Mouse (Mus musculus): Measurements from ENCODE around the gene Osbpl2. TPM values are rescaled to one million over a fixed set of nuclear protein-coding genes. Genes with fewer than 3 reads are reported as not detected.

Gene Osbpl2
- polyA plus RNA-seq, 1 experiment from 2014 or later: 35.8 TPM

DNA sequence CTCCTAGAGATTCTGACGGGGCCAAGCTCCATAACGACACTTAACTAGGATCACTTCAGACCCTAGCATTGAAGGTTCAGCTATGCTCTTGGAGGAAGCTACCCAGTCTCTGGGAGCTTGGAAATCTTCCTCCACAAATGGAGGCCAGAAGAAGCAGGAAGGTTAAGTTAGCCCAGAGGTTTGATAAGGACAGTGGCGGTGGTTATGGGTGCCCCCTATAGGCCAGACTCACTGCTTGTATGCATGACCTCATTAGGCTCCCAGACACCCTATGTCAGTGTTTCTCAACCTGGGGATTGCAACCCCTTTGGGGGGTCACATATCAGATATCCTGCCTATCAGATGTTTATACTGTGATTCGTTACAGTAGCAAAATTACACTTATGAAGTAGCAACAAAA, 12.0 kb upstream of the Osbpl2 start:
- Histone ChIP-seq H3K4me3 (no peak overlapping the region), H3K9ac (no peak overlapping the region), H3K4me2 (no peak overlapping the region), H3K36me3 (no peaks in the 10 kb centered on the region), H3K9me3 (no peaks in the 10 kb centered on the region), H3K27me3 (peaks cover 47% of the 10 kb centered on the region), H3K27ac (no peak overlapping the region), H3K4me1 (peaks cover 20% of the 10 kb centered on the region)
- no peak for ATAC-seq (ENCODE audit: insufficient number of reproducible peaks, insufficient read depth, low FRiP score, low TSS enrichment, low read depth)
- 64% methylated on average over 4 of the region's 4 CpGs for WGBS

- Histone ChIP-seq H3K4me2 (no peak overlapping the region), H3K4me3 (no peak overlapping the region), H3K36me3 (no peaks in the 10 kb centered on the region), H3K27me3 (peaks cover 35% of the 10 kb centered on the region), H3K27ac (no peak overlapping the region), H3K4me1 (peaks cover 13% of the 10 kb centered on the region), H3K9me3 (no peaks in the 10 kb centered on the region), H3K9ac (no peak overlapping the region)
- WGBS: 65% methylated on average over 6 of the region's 6 CpGs
- no peak for ATAC-seq (ENCODE audit: insufficient number of reproducible peaks, insufficient read depth, low FRiP score, low TSS enrichment, low read depth)
Measured at GRCm38 (mm10) chr2:180108285-180108684, 10.8 kb upstream of the Osbpl2 start.

DNA sequence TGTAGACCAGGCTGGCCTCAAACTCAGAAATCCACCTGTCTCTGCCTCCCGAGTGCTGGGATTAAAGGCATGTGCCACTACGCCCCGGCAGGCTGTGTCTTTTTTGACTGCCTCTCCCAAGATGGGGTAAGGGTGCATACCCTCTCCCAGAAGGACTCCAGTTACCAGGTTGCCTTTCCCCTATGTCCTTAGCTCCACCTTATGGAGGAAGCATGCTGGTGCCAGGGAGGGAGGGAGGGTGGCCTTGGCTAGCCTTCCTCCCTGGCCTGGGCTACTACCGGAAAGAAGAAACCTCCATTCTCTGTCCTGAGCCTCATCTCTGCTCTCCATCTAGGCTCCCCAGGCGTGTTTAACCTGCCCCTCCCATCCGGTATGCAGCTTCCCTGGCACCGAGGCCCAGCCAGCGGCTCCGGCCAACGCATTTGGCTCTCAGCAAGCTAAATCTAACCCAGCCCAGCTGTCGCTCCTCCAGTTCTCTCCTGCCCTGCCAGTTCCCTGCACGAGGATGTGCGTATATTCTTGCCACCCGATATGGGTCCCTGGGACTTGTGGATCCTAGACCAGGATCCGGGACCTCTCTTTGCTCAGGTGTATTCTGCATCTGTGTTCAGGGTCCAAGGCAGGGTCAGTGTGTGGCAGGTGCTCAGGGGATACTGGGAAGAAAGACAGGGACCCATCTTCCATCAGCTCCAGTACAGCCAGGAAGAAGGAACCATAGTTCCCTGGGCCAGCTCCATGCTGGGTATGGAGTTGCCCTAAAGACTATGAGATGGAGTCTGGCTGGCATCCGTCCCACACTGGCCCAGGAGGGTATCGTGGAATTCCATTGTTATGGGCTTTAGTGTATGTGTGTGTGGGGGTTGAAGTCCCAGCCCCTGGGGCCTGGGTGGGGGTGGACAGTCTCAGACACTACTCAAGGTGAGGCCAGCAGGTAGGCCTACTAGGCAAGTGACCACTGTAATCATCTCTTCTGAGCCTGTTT, 4.9 kb upstream of the Osbpl2 start:
- Histone ChIP-seq H3K4me3 (no peak overlapping the region), H3K36me3 (no peaks in the 10 kb centered on the region), H3K9me3 (no peaks in the 10 kb centered on the region), H3K9ac (no peak overlapping the region), H3K4me1 (peaks cover 22% of the 10 kb centered on the region), H3K27me3 (peaks cover 9% of the 10 kb centered on the region), H3K27ac (no peak overlapping the region), H3K4me2 (no peak overlapping the region)
- 53% methylated on average over 17 of the region's 17 CpGs for WGBS
- no peak for ATAC-seq (ENCODE audit: insufficient number of reproducible peaks, insufficient read depth, low FRiP score, low TSS enrichment, low read depth)

- ATAC-seq (ENCODE audit: insufficient number of reproducible peaks, insufficient read depth, low FRiP score, low TSS enrichment, low read depth): no peak
- Histone ChIP-seq H3K9me3 (no peaks in the 10 kb centered on the region), H3K4me1 (peaks cover 28% of the 10 kb centered on the region), H3K36me3 (no peaks in the 10 kb centered on the region), H3K4me3 (no peak overlapping the region), H3K9ac (0 out of 2 replicates have a peak overlapping the region, but pooled peaks have one; percentile 16), H3K4me2 (no peak overlapping the region), H3K27me3 (peaks cover 9% of the 10 kb centered on the region), H3K27ac (no peak overlapping the region)
- 48% methylated on average over 6 of the region's 6 CpGs for WGBS
Measured at GRCm38 (mm10) chr2:180115279-180115678, 3.8 kb upstream of the Osbpl2 start.

DNA sequence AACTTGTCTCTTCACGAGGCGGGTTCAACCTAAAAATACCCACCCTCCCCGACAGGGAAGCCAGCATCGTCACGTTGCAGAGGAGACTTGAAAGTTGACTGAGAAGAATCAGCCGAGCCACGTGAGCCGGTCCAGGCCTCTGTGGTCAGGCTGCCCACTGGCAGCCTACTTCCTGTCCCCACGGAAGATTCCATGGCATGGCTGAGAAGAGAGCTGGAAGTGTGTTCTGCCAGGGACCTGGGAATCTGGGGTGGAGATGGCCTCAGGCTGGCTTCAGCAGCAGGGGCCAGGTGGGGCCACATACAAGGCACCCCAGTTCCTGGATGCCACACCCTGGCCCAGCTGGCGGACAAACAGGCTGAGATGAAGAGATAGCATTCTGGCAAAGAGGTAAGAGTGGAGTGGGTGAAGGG, 3.0 kb upstream of the Osbpl2 start:
- peaks cover 9% of the 10 kb centered on the region for H3K27me3 ChIP-seq
- 70% methylated on average over 10 of the region's 10 CpGs for WGBS
- no peaks in the 10 kb centered on the region for H3K9me3 ChIP-seq
- ATAC-seq (ENCODE audit: insufficient number of reproducible peaks, insufficient read depth, low FRiP score, low TSS enrichment, low read depth): no peak
- no peak overlapping the region for H3K27ac ChIP-seq
- H3K9ac ChIP-seq: no peak overlapping the region
- peaks cover 30% of the 10 kb centered on the region for H3K4me1 ChIP-seq
- H3K4me2 ChIP-seq: no peak overlapping the region
- no peak overlapping the region for H3K4me3 ChIP-seq
- no peaks in the 10 kb centered on the region for H3K36me3 ChIP-seq

DNA sequence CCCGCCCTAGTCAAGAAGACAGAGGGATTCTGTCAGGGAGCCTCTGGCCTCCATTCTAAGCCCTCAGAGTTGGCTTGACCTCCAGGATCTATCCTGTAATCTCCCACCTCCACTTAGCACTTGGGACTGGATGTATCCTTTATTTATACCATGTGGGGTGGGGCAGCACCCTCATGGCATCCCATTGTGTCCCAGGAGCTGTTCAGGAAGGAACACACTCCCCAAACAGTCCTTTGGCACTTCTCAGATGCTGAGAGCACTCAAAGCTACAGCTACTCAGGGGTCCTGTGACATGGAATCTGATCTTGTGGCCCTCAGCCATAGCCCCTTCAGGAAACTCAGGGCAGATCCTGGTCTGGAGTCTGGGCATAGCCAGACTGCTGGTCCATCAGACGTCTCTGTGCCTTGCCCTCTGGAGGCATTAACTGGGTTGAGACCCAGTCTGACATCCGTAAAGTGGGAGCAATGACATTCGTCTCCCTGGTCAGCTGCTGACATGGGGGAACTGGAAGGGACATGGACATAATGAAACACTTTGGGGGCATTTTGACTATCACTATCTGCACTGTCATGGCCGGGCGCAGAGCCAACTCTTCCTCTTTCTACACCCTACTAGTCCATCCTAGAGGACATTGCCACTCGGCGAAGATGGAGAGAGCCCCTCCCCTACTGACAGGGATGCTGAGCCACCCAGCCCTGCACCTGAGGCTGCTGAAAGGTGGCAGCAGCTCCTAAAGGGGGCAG, 2.2 kb upstream of the Osbpl2 start:
- Histone ChIP-seq H3K9me3 (no peaks in the 10 kb centered on the region), H3K9ac (no peak overlapping the region), H3K27ac (no peak overlapping the region), H3K27me3 (peaks cover 9% of the 10 kb centered on the region), H3K4me1 (peaks cover 30% of the 10 kb centered on the region), H3K36me3 (0 out of 2 replicates have a peak, but pooled peaks cover under 1% of the 10 kb centered on the region), H3K4me2 (no peak overlapping the region), H3K4me3 (no peak overlapping the region)
- no peak for ATAC-seq (ENCODE audit: insufficient number of reproducible peaks, insufficient read depth, low FRiP score, low TSS enrichment, low read depth)
- 72% methylated on average over 8 of the region's 8 CpGs for WGBS

- ATAC-seq (ENCODE audit: insufficient number of reproducible peaks, insufficient read depth, low FRiP score, low TSS enrichment, low read depth): no peak
- WGBS: 8% methylated on average over 13 of the region's 13 CpGs
- H3K9me3 ChIP-seq: no peaks in the 10 kb centered on the region
- H3K27ac ChIP-seq: peak overlapping the region; percentile 28; the same call in 1 of the 2 replicates
- peak overlapping the region; percentile 35 for H3K4me2 ChIP-seq
- H3K36me3 ChIP-seq: 0 out of 2 replicates have a peak, but pooled peaks cover 2% of the 10 kb centered on the region
- H3K27me3 ChIP-seq: peaks cover 9% of the 10 kb centered on the region
- no peak overlapping the region for H3K4me3 ChIP-seq
- peak overlapping the region; percentile 27; the same call in 1 of the 2 replicates for H3K9ac ChIP-seq
- peaks cover 30% of the 10 kb centered on the region for H3K4me1 ChIP-seq
Measured at GRCm38 (mm10) chr2:180117485-180118194, 1.5 kb upstream of the Osbpl2 start.

DNA sequence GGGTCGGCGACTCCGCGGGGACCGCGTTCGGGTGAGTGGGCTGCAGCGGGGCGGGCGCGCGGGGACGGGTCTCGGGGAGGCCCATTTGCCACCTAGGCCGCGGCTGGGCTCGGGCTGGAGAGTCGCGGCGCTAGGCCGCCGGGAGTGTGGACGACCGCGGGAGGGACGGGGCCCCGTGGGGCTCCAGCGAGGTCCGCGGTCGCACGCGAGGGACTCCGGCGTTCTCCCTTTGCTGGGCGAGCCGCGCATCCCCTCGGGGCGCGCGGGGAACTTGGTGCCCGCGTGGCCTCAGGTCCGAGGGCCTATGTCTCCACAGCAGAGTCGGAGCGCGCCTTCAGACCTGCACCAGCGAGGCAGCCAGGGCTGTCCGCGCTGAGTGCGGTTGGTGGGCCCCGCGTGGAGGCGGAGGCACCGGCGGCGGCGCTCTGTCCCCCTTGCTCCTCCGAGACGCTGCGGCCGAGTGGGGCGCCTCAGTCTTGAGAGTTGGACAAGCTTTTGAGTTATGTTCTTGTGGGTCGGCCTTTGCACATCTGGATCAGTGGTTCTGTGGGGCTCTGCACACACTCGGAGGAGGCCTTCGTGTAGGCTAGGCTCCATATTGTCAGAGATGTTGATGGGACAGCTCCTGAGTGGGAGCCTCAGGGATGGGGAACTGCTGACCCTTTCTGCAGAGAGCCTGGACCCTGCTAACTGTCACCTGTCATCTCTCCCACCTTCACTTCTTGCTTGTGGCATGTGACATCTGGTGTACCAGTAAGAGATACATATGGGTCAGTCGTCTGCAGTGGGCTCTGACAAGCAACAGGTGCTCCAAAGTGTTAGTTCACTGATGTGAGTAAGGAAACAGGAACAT, 559 bp downstream of the Osbpl2 start:
- no peaks in the 10 kb centered on the region for H3K9me3 ChIP-seq
- H3K4me1 ChIP-seq: peaks cover 24% of the 10 kb centered on the region
- peak overlapping the region; percentile 73 for H3K27ac ChIP-seq
- peak overlapping the region; percentile 90 for H3K4me3 ChIP-seq
- peak overlapping the region; percentile 88 for H3K4me2 ChIP-seq
- peak overlapping the region; percentile 96 for H3K9ac ChIP-seq
- peaks cover 13% of the 10 kb centered on the region for H3K36me3 ChIP-seq
- under 1% methylated on average over 59 of the region's 68 CpGs for WGBS
- no peak for ATAC-seq (ENCODE audit: insufficient number of reproducible peaks, insufficient read depth, low FRiP score, low TSS enrichment, low read depth)
- H3K27me3 ChIP-seq: peaks cover 9% of the 10 kb centered on the region

DNA sequence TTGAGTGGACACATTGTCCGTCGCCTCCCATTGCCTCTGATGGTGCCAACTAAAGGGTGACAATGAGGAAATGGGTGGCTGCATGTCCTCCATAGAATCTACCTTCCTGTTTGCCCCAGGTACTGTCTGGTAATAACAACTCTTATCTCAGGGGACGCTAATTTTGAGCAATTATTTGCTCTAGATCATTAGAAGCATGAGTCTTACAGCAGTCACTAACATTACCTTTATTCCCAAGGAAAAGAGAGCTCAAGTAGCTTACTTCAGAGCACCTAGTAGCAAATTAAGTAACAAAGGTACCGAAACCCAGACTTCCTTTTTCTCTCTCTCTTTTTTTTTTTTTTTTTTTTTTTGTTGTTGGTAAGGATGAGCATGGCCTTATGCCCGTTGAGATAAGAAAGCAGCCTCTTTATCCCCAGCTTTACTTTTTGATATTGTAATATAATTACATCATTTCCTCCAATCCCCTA, 1.2 kb downstream of the Osbpl2 start:
- Histone ChIP-seq H3K27me3 (peaks cover 9% of the 10 kb centered on the region), H3K27ac (no peak overlapping the region), H3K4me3 (peak overlapping the region; percentile 90), H3K9me3 (no peaks in the 10 kb centered on the region), H3K36me3 (peaks cover 13% of the 10 kb centered on the region), H3K9ac (peak overlapping the region; percentile 96), H3K4me2 (peak overlapping the region; percentile 88), H3K4me1 (peaks cover 24% of the 10 kb centered on the region)
- ATAC-seq (ENCODE audit: insufficient number of reproducible peaks, insufficient read depth, low FRiP score, low TSS enrichment, low read depth): no peak
- WGBS: 69% methylated on average over 5 of the region's 5 CpGs

DNA sequence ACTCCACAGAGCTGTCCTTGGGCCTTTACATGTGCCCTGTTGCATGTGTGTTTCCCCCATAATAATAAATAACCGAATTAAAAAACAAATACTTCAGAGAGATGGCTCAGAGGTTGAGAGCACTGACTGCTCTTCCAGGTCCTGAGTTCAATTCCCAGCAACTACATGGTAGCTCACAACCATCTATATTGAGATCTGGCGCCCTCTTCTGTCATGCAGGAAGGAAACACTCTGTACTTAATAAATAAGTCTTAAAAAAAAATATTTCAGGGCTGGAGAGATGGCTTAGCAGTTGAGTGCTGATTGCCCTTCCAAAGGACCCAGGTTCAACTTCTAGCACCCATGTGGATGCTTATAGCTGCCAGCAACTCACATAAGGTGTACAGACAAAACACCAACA, 5.1 kb downstream of the Osbpl2 start:
- H3K4me1 ChIP-seq: peaks cover 20% of the 10 kb centered on the region
- WGBS: 79% methylated on average over 2 of the region's 2 CpGs
- no peak overlapping the region for H3K4me2 ChIP-seq

More for the DNA sequence above, 5.1 kb downstream of the Osbpl2 start:
- no peaks in the 10 kb centered on the region for H3K27me3 ChIP-seq
- no peak overlapping the region for H3K9ac ChIP-seq
- ATAC-seq (ENCODE audit: insufficient number of reproducible peaks, insufficient read depth, low FRiP score, low TSS enrichment, low read depth): no peak
- H3K36me3 ChIP-seq: peaks cover 13% of the 10 kb centered on the region
- no peak overlapping the region for H3K4me3 ChIP-seq
- no peaks in the 10 kb centered on the region for H3K9me3 ChIP-seq
- H3K27ac ChIP-seq: no peak overlapping the region

All from embryonic facial prominence, embryonic 13.5 days (tissue).